ENCODE assay signal across 27 mouse cellular contexts in genomic region chr5:140225881-140226280, GRCm38 (mm10).
DNase-seq lines count a peak whose midpoint lies in the region; ATAC-seq lines count a peak whose summit lies in the region.
"Had no signal": no experiment of that assay in that cellular context is flagged by ENCODE, and none has a peak within 500 bp of the region (broad histone marks: within the 10 kb centered on the region; RNA-seq: fewer than 3 reads in every experiment).

No protein-coding gene starts in this region.

- 82% methylated on average over 2 of the region's 2 CpGs for WGBS in midbrain, embryonic 10.5 days
- 91% methylated on average over 2 of the region's 2 CpGs for WGBS in midbrain, embryonic 14.5 days
- WGBS in kidney, embryonic 14.5 days, result 63% methylated on average over 2 of the region's 2 CpGs
- WGBS in intestine, embryonic 16.5 days, result 70% methylated on average over 2 of the region's 2 CpGs

- H3K9ac ChIP-seq in midbrain, embryonic 14.5 days (replicated peaks; ENCODE audit: low read length), result no peak overlapping the region
- no peak overlapping the region for H3K9ac ChIP-seq in kidney, embryonic 14.5 days (ENCODE audit: low read depth, low read length)
- no peak overlapping the region for H3K9ac ChIP-seq in intestine, embryonic 16.5 days (ENCODE audit: low read depth, low read length)
- H3K9ac ChIP-seq: heart, embryonic 15.5 days; hindbrain, embryonic 13.5 days; limb, embryonic 12.5 days; liver, embryonic 15.5 days; lung, embryonic 14.5 days; neural tube, embryonic 12.5 days had no signal

- ATAC-seq in midbrain, embryonic 14.5 days (ENCODE audit: low FRiP score, low TSS enrichment), result no peak
- peak; percentile 64; the same call in 1 of the 2 replicates for ATAC-seq in kidney, embryonic 14.5 days (ENCODE audit: low FRiP score, low TSS enrichment)
- no peak for ATAC-seq in granulocyte monocyte progenitor cell, adult 5-6 weeks (replicated peaks; ENCODE audit: poor library complexity, severe bottlenecking)
- ATAC-seq in intestine, embryonic 16.5 days, result no peak
- ATAC-seq: CD4-positive, CD25-positive, alpha-beta regulatory T cell, adult 4 months; forebrain, embryonic 14.5 days; midbrain, embryonic 16.5 days had no signal

- peaks cover 11% of the 10 kb centered on the region; the same call in 1 of the 2 replicates for H3K36me3 ChIP-seq in midbrain, embryonic 10.5 days
- no peaks in the 10 kb centered on the region for H3K36me3 ChIP-seq in midbrain, embryonic 14.5 days (ENCODE audit: control insufficient read depth, insufficient read depth, low read length)
- no peaks in the 10 kb centered on the region for H3K36me3 ChIP-seq in kidney, embryonic 14.5 days (ENCODE audit: control insufficient read depth, insufficient read depth, low read length)
- H3K36me3 ChIP-seq in intestine, embryonic 16.5 days (ENCODE audit: control insufficient read depth, insufficient read depth, low read length), result no peaks in the 10 kb centered on the region
- H3K36me3 ChIP-seq: heart, embryonic 15.5 days; hindbrain, embryonic 13.5 days; liver, embryonic 15.5 days; neural tube, embryonic 12.5 days had no signal

- H3K9me3 ChIP-seq in midbrain, embryonic 10.5 days (replicated peaks), result no peaks in the 10 kb centered on the region
- H3K9me3 ChIP-seq in midbrain, embryonic 14.5 days (ENCODE audit: control insufficient read depth, low read length), result no peaks in the 10 kb centered on the region
- no peaks in the 10 kb centered on the region for H3K9me3 ChIP-seq in kidney, embryonic 14.5 days (ENCODE audit: control insufficient read depth, low read length)
- H3K9me3 ChIP-seq in intestine, embryonic 16.5 days (ENCODE audit: control insufficient read depth, low read length), result no peaks in the 10 kb centered on the region
- H3K9me3 ChIP-seq: heart, embryonic 10.5 days; heart, embryonic 15.5 days; hindbrain, embryonic 13.5 days; limb, embryonic 12.5 days; liver, embryonic 15.5 days; neural tube, embryonic 12.5 days had no signal

- peaks cover 36% of the 10 kb centered on the region for H3K4me1 ChIP-seq in midbrain, embryonic 10.5 days
- H3K4me1 ChIP-seq in midbrain, embryonic 14.5 days (ENCODE audit: control insufficient read depth, insufficient read depth, low read length), result 0 out of 2 replicates have a peak, but pooled peaks cover 11% of the 10 kb centered on the region
- H3K4me1 ChIP-seq in kidney, embryonic 14.5 days (ENCODE audit: control insufficient read depth, insufficient read depth, low read length), result 0 out of 2 replicates have a peak, but pooled peaks cover 6% of the 10 kb centered on the region
- H3K4me1 ChIP-seq in intestine, embryonic 16.5 days (ENCODE audit: control insufficient read depth, insufficient read depth, low read length), result no peaks in the 10 kb centered on the region
- H3K4me1 ChIP-seq: heart, embryonic 10.5 days; liver, embryonic 15.5 days had no signal

- H3K27ac ChIP-seq in midbrain, embryonic 10.5 days (replicated peaks), result 0 out of 2 replicates have a peak overlapping the region, but pooled peaks have one; percentile 13
- H3K27ac ChIP-seq in midbrain, embryonic 14.5 days (replicated peaks; ENCODE audit: low read depth, low read length), result no peak overlapping the region
- H3K27ac ChIP-seq in kidney, embryonic 14.5 days (ENCODE audit: low read depth, low read length), result no peak overlapping the region
- H3K27ac ChIP-seq in intestine, embryonic 16.5 days (ENCODE audit: low read length), result no peak overlapping the region
- H3K27ac ChIP-seq: heart, embryonic 10.5 days; heart, embryonic 15.5 days; hindbrain, embryonic 13.5 days; limb, embryonic 12.5 days; liver, embryonic 15.5 days; neural tube, embryonic 12.5 days had no signal

- no peak for DNase-seq in midbrain, embryonic 10.5 days (ENCODE audit: low spot score)
- DNase-seq in midbrain, embryonic 14.5 days, result no peak
- peak; percentile 7 to 61 for DNase-seq in kidney, postnatal 25 days
- no peak for DNase-seq in embryo, embryonic 9.5 days (ENCODE audit: extremely low spot score)
- DNase-seq: adrenal gland, postnatal 25 days; cerebellum, adult 2 months; cerebellum, postnatal 14 days; gastrocnemius, postnatal 14 days; heart, adult 11 months; heart, postnatal 36 days; lung, embryonic 14.5 days; lung, postnatal 14 days; right cerebral cortex, postnatal 4 days; thymus, adult 2 months; thymus, postnatal 36 days had no signal

- no peaks in the 10 kb centered on the region for H3K27me3 ChIP-seq in midbrain, embryonic 10.5 days (ENCODE audit: low read depth, poor library complexity, severe bottlenecking)
- no peaks in the 10 kb centered on the region for H3K27me3 ChIP-seq in midbrain, embryonic 14.5 days (ENCODE audit: control insufficient read depth, insufficient read depth, low read length)
- H3K27me3 ChIP-seq in kidney, embryonic 14.5 days (ENCODE audit: control insufficient read depth, insufficient read depth, low read length), result no peaks in the 10 kb centered on the region
- H3K27me3 ChIP-seq in intestine, embryonic 16.5 days (replicated peaks; ENCODE audit: control insufficient read depth, insufficient read depth, low read length), result no peaks in the 10 kb centered on the region
- H3K27me3 ChIP-seq: heart, embryonic 15.5 days; hindbrain, embryonic 13.5 days; limb, embryonic 12.5 days; liver, embryonic 15.5 days; neural tube, embryonic 12.5 days had no signal

- no peak overlapping the region for H3K4me3 ChIP-seq in midbrain, embryonic 10.5 days
- no peak overlapping the region for H3K4me3 ChIP-seq in midbrain, embryonic 14.5 days (replicated peaks; ENCODE audit: low read depth, low read length)
- no peak overlapping the region for H3K4me3 ChIP-seq in kidney, embryonic 14.5 days (ENCODE audit: low read length)
- no peak overlapping the region for H3K4me3 ChIP-seq in intestine, embryonic 16.5 days (ENCODE audit: low read length)
- H3K4me3 ChIP-seq: heart, embryonic 10.5 days; heart, embryonic 15.5 days; hindbrain, embryonic 13.5 days; limb, embryonic 12.5 days; liver, embryonic 15.5 days; neural tube, embryonic 12.5 days had no signal

- H3K4me2 ChIP-seq in midbrain, embryonic 14.5 days (ENCODE audit: low read length), result no peak overlapping the region
- no peak overlapping the region for H3K4me2 ChIP-seq in kidney, embryonic 14.5 days (replicated peaks; ENCODE audit: low read depth, low read length)
- no peak overlapping the region for H3K4me2 ChIP-seq in intestine, embryonic 16.5 days (ENCODE audit: low read depth, low read length)
- H3K4me2 ChIP-seq: heart, embryonic 15.5 days; hindbrain, embryonic 13.5 days; limb, embryonic 12.5 days; liver, embryonic 15.5 days; lung, embryonic 14.5 days; neural tube, embryonic 12.5 days had no signal

Comparison
In these comparisons a context has a peak if more than half of its experiments do, and no peak if none do; other contexts are left out.
1. DNase-seq: peak in kidney, postnatal 25 days (2 of 2); none in midbrain, embryonic 10.5 days (single experiment), midbrain, embryonic 14.5 days (single experiment) and embryo, embryonic 9.5 days (single experiment).